Mouse (Mus musculus): Measurements from ENCODE around the gene Ccl25.

DNA sequence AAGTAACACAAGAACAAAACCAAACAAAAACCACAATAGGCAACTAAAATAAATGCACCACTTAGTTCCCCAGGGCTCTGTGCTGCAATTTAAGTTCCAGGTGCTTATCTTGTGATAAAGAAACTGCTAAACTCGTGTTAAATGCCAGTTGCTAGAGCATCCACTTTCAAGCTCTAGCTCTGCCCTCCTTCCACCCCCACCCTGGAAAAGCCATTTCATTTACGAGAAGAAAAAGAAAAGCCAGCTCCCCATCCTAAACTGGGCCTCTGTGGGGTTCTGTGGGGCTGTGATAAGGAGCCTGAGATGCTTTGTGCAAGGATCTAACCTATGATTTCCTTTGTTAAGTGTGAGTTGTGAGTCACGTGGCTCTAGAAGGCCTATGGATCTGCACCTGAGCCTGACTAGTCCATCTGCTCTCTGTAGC, 20.9 kb upstream of the Ccl25 start:
- TF ChIP-seq CTCF (IDR thresholded peaks at IDR 0.05; ENCODE audit: control insufficient read depth, insufficient read depth, insufficient replicate concordance, low read depth, low read length) (no peak), POLR2A (IDR thresholded peaks at IDR 0.05; ENCODE audit: control insufficient read depth, low read depth, low read length) (no peak)
